Mouse (Mus musculus) brain, embryonic 14.5 days (tissue): ENCODE measurements around the gene Olfr1513.

Source experiments
- CTCF ChIP-seq: fragments of 200-500 bp; IDR thresholded peaks from 2 replicates; pipeline ENCODE4 v1.5.1; 2012; ENCODE audit warnings: inconsistent platforms, mild to moderate bottlenecking, moderate library complexity, borderline replicate concordance; ENCODE audit not compliant: insufficient read depth, insufficient read length; ENCODE audit errors: extremely low read depth
- POLR2A ChIP-seq: fragments of 200-500 bp; IDR thresholded peaks from 2 replicates; pipeline ENCODE4 v1.6.1; 2012; ENCODE audit warnings: mild to moderate bottlenecking, inconsistent platforms, borderline replicate concordance; ENCODE audit not compliant: poor library complexity, insufficient read depth, insufficient read length, severe bottlenecking; ENCODE audit errors: extremely low read depth

DNA sequence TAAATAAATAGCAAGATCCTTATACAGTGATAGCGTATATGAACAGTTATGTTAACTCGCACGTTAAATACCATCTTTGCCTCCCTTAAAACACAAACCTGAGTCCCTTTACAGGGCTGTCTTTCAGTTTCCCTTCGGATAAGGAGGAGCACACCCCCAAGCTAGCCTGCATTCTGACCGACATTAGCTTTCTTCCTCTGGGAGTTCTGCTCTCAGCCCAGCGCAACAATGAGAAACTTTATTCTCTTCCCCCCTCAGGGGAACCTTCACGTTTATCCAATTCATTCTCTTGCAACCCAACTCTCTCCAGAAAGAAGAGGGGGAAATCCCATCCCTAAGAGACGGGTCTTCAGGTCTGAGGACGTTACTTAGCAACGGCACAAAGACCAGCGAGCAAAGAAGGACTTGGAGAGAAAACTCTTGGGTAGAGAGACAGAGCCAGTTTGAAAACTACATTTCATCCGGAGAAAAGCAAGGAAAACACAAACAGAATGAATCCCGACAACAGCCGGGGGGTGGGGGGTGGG, 28.8 kb downstream of the Olfr1513 start:
- TF ChIP-seq CTCF (no peak), POLR2A (no peak)
